Mouse (Mus musculus) T-helper 1 cell (primary cell): Measurements from ENCODE around the gene Tmem221.

Experiments used
- in situ Hi-C: fragments of 300-600 bp; cut with MboI, MseI; formaldehyde crosslinking; loops from one replicate; pipeline ENCODE4 v1.15.1; 2025; ENCODE audit warnings: high pct_unique_total_duplicates

Gene Tmem221

DNA sequence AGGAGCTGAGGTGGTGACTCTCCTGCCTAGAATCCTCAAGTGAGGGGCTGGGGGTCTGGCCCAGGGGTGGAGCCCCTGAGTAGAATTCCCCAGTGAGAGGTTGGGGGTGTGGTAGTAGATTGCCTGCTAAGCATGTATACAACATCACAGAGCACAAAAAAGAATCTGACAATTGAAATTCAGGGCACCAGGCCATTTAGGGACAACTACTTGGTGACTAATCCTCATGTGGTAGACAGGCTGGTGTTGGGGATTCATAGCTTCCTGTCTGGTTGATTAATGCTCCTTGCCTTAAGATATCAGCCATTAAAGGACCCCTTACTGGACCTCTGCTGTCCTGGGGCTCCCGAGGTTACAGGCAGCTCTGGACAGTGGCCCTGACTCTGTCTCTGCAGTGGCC lies 20.3 kb upstream of the Tmem221 start:
- in situ Hi-C loops: no loop called here

DNA sequence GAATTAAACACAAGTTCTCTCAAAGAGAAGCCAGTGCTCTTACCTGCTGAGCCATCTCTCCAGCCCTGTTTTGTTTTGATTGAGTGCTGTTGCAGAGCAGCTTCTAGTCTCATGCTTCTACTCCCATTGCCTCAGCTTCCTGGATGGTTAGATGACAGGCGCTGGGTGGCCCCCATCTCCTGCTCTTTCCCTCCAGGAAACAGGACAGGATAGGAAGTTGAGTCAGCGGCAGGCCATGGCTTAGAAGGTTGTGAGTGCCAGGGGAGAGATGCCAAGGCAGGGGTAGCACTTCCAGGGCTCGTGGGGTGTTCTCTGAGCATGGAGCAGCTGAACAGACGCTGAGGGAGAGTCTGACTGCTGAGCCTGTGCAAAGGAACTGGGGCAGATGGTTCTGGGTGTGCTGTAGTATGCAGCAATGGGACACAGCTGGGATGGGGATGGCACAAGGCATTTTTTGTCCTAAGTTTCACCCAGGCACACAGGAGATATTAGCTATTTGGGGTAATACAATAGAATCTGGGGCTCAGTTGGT lies 19.3 kb upstream of the Tmem221 start:
- in situ Hi-C loops: no loop called here

DNA sequence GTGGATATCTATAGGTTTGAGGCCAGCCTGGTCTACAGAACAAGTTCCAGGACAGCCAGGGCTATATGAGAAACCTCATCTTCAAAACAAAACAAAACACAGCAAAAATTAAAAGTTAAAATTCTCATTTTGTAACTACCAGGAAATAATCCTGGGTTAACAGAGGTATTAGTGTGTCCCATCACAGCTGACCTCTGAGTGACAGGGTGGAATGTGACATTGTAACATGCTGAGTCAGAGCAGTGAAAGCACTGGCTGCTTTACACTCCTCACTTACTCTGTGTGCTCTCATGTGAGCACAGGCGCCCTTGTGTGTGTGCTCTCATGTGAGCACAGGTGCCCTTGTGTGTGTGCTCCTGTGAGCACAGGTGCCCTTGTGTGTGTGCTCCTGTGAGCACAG lies 16.3 kb upstream of the Tmem221 start:
- in situ Hi-C loops: no loop called here

GRCm38 (mm10) chr8:71574426-71574825 lies 15.8 kb upstream of the Tmem221 start:
- in situ Hi-C loops: no loop called here

DNA sequence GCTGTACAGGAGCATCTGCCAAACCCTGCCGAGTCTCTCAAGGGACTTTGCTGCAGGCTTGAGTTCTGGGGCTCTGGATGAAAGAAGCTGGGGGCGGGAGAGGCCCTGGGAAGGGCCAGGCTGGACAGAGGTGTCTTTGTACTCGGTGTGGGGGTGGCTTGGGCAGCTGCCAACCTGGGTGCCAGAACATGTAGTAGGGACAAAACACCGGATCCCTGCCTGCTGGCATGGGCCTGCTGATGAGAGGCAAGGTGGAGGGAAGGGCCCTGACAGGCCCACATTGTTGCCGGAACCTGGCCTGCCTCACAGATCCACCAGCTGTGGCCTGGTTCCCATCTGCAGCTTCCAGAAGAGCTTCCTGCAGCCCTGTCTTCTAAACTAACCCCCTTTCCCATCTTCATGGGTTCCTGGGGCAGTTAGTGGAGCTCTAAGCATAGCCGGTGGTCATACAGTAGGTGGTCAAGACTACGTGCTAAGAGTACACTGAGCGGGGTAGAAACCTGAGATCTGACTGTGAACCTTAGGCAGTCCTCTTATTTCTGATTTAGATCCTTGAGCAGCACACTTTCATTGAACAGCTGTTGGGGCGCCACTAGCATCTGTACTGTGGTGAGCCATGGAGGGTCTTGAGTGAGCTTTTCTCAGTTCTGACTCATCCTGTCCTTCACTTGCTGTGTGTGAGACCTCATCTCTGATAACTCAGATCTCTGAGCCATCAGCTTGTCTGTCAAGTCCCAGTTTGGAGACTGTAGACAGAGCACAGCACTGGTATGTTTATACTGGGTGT lies 14.4 kb upstream of the Tmem221 start:
- in situ Hi-C loops: no loop called here

- in situ Hi-C loops: no loop called here
Measured at GRCm38 (mm10) chr8:71572077-71572476, 13.4 kb upstream of the Tmem221 start.

DNA sequence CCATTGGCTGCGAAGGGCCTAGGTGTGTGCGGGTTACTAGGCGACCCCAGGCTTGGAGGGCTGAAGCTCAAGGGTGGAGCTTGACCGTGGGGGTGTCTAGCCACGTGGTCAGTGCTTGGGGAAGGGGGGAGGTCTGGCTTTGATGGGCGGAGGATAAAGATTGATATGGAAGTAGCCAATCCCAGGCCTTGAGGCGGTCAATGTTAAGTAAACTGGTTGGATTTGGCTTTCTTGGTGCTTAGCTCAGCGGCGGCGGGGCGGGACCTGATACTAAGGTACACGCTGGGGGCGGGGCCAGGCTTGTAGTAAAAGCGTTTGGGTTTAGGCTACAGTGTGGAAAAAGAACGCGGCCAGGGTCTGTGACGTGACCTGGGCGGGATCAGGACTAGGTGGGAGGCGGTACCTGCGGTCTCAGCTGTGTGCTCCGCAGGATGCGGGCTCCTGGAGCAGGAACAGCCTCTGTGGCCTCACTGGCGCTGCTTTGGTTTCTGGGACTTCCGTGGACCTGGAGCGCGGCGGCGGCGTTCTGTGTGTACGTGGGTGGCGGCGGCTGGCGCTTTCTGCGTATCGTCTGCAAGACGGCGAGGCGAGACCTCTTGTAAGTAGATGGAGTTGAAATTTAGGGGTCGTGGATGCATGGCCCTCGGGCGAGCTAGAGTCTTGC lies 11.8 kb upstream of the Tmem221 start:
- in situ Hi-C loops: no loop called here

DNA sequence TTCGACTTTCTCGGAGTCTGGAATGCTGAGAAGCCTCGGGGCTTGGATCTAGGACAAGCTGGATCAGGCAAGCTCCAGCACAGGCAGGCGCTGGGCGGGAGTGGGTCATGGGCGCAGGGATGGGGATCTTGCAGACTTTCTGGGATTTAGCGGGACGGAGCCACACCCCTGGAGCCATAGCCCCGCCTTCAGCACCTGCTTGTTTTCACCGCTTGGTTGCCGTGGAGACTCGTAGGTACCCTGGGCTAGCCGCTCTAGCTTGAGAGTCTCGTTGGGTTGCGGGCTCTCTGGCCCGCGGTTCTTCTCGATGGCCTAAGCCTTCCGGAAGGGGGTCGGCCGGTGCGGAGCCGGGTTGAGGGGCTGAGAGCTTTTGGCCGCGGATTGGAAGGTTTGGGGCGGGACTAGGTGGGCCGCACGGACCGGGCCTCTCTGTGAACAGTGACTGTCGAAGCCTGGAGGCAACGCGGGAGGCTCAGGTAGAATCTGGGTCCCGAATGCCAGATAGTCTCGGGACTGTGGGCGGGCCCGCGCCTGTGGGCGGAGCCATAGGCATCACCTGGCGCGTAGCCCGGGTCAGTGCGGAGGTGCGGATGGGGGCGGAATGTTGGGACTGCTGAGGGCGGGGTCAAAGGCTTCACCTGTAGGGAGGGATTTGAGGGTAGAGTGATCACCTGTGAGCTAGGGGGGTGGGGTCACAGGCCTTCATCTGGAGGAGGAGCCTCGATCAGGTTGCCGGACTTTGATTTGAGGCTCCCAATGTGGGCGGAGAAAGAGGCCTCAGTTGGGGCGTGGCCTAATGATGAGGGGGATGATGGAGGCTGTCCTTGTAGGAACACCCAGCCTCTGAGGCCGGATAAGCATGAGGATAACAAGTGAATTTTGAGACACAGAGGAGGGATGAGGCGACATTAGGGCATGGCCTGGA lies 11.0 kb upstream of the Tmem221 start:
- in situ Hi-C loops: no loop called here

DNA sequence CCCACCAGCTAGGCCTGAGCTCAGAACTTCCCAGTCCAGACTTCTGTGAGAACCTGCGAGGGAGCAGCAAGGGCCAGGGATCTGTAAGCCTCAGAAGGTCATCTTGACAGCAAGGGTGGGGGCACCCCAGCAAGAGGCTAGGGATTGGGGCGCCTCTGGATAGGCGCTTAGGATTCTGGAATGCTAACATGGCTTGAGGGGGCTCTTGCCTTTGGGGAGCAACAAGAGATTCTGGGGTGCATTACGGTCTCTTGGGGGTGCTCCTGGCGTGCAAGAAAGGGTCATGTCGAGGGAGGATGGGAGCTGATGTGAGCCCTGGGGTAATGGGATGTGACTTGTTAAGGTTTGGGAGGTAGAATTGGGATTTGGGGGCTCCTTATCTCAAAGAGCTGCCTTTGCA lies 10.3 kb upstream of the Tmem221 start:
- in situ Hi-C loops: no loop called here

- in situ Hi-C loops: no loop called here
Measured at GRCm38 (mm10) chr8:71568387-71568937, 9.8 kb upstream of the Tmem221 start, which contains the start of gene Slc27a1. Slc27a1 (plus strand) TSS chr8:71568882.

DNA sequence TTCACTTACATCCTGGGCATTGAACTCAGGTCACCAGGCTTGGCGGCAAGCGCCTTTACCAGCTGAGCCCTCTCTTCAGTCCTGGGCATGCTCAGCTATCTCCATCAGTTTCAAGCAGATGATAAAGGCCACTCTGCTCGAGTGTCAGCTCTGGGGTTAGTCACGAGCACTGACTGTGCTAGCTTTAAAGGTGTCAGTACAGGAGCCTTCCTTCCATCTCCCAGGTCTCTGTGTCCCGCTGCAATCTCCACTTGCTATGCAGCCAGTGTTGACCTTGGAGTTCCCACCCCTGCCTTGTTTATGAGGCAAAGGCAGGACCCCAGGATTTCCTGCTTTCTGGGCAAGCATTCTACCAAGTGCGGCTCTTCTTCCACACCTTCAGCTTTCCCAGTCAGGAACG lies 8.9 kb upstream of the Tmem221 start:
- in situ Hi-C loops: no loop called here

GRCm38 (mm10) chr8:71566501-71566900 lies 7.8 kb upstream of the Tmem221 start, which contains the start of gene Nxnl1:
Nxnl1 (minus strand) TSS chr8:71566601.
- in situ Hi-C loops: no loop called here

- in situ Hi-C loops: loop anchor here (5.0 kb wide), 1 partner anchor 38 kb away; no protein-coding TSS in a partner anchor
Measured at GRCm38 (mm10) chr8:71563992-71564391, 5.3 kb upstream of the Tmem221 start.

GRCm38 (mm10) chr8:71562751-71563150 lies 4.1 kb upstream of the Tmem221 start:
- in situ Hi-C loops: loop anchor here (5.0 kb wide), 1 partner anchor 40 kb away; no protein-coding TSS in a partner anchor

DNA sequence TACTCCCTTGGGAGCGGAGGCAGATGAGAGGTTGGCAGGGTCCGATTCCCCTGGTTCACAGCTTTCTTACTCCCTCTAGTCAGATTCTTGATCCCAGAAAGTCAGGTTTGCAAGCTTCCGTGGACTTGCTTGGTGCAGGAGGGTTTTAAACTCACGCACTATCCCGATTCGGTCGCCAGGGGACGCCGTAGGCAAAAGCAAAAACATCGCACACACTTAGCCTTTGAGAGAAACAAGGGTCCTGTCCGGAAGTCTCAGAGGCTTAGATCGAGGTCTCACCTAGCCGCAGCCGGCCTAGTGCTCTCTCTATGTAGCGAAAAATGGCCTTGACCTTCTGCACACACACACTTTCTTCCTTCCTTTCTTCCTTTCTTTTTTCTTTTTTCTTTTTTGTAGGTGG lies 2.7 kb upstream of the Tmem221 start:
- in situ Hi-C loops: loop anchor here (5.0 kb wide), 1 partner anchor 41 kb away; no protein-coding TSS in a partner anchor

DNA sequence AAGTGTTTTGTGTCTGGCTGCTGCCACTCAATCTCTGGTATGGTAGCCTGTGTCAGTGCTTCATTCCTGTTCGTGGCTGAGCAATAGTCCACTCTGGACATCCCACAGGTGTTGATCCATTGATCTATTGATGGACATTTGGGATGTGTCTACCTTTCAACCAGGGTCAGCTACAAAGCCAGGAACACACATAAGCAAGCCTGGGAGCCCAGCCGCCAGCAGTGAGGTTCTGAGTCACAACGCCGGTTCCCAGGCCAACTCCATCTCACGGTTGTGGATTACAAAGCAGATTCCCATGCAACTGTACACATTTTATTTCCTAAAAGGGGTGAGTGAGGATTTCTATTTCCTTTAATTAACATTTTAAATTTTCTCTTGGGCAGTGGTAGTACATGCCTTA lies 2.1 kb upstream of the Tmem221 start:
- in situ Hi-C loops: loop anchor here (5.0 kb wide), 1 partner anchor 42 kb away; no protein-coding TSS in a partner anchor

DNA sequence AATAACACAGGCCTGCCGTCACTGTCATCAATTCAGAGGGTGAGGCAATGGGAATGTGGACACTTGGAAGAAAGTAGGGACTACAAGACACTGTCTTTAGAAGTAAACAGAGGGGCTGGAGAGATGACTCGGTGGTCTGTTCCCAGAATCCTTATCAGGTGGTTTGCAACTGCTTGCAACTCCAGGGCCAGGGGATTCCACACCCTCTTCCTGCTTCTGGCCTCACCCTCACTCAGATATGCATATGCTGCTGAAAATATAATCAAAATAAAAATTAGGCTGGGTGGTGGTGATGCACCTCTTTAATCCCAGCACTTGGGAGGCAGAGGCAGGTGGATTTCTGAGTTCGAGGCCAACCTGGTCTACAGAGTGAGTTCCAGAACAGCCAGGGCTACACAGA lies 1.4 kb upstream of the Tmem221 start:
- in situ Hi-C loops: loop anchor here (5.0 kb wide), 1 partner anchor 42 kb away; no protein-coding TSS in a partner anchor

DNA sequence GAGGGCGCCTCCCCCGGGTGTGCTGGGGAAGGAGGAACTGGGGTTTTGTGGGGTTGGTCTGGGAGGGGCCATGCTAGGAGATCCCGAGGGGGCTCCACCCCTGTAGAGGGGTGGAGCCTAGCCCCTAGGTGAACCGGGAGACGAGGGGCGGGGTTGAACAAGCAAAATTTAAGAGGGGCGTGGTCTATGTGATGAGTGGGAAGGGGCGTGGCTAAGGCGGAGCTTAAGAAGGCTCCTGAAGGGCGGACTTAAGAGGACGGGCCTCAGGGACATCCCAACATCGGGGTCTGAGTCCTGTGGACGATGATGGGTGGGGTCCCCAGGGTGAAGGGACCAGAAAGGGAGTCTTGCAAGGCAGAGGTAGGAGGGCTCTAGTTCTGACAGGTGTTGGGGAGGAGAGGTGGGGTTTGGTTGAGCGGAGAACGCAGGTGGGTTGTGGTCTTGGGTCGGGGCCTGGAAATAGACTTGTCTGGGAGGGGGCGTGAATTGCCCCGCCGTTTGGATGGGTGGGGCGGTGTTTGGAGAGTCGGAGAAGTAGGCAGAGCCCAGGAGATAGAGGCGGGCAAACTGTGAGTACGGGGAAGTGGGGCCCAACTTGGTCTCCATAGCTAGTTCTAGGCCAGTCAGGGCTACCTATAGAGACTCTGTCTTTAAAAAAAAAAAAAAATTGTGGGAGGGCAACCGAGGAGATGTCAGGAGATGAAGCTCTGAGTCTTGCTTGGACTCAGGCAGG lies 453 bp upstream of the Tmem221 start:
- in situ Hi-C loops: no loop called here

- in situ Hi-C loops: no loop called here
Measured at GRCm38 (mm10) chr8:71554644-71555043, 4.0 kb downstream of the Tmem221 start.

DNA sequence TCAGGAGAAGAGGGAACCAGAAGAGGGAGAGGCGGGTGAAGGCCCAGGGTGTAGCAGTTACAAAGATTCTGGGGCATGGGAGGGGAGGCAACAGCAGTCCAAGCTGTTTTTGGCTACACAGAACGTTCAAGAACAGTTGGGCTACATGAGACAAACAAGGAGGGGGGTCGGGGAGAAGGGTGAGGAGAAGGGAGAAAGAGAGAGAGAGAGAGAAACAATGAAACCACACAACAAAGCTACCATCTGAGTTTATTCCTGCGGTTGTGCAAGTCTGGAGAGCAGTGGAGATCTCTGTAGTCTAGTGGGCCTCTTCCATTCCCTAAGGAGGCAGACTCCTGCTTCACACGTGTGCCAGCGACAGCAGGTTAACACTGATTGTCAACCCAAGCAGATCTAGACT lies 4.7 kb downstream of the Tmem221 start:
- in situ Hi-C loops: no loop called here
